Mouse (Mus musculus) erythroblast, embryonic 14.5 days (primary cell): ENCODE data around the gene F2r.

Experiments
- GATA1 ChIP-seq: IDR thresholded peaks from 2 replicates; pipeline ENCODE4 v1.6.1; 2012; ENCODE audit warnings: low read length, inconsistent platforms, mixed read lengths
- TAL1 ChIP-seq: IDR thresholded peaks from 3 replicates; pipeline ENCODE4 v1.6.1; 2012; ENCODE audit warnings: low read length, inconsistent platforms, mixed read lengths

DNA sequence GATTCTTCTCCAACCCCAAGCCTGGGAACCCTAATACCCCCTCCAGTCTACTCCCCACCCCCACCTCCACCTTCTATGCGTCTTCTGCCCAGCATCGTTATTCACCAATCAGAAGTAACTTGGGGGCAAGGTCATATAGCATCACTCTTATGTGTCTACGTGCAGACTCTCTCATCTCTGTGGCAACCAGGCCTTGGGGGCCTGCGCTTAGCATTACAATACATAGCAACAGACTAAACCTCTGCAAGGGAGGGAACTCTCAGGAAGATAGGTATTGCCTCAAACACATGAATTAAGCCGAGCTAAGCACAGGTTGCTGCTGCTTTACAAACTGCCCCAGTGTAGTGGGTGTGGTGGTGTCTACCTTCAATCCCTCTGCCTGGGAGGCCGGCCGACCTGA, 21.6 kb downstream of the F2r start:
- no peak for TF ChIP-seq GATA1
- no peak for TF ChIP-seq TAL1
